Mouse (Mus musculus): ENCODE results near the gene Ispd. TPM values are rescaled to one million over a fixed set of nuclear protein-coding genes. Genes with fewer than 3 reads are reported as not detected.

Gene Ispd
- polyA plus RNA-seq, 1 experiment = 1.4 TPM

GRCm38 (mm10) chr12:36704380-36704779 lies 323.1 kb downstream of the Ispd start:
- Histone ChIP-seq H3K79me2 (ENCODE audit: control insufficient read depth, insufficient read depth) (no peaks in the 10 kb centered on the region), H3ac (ENCODE audit: control insufficient read depth, insufficient read length, low read depth) (no peak overlapping the region), H3K79me3 (ENCODE audit: low read depth) (no peaks in the 10 kb centered on the region), H3K36me3 (ENCODE audit: control insufficient read depth, insufficient read depth) (no peaks in the 10 kb centered on the region), H3K27me3 (ENCODE audit: control insufficient read depth, insufficient read depth, insufficient read length) (no peaks in the 10 kb centered on the region), H3K4me3 (ENCODE audit: insufficient read depth, poor library complexity, severe bottlenecking) (no peak overlapping the region)
- TF ChIP-seq CTCF (IDR thresholded peaks at IDR 0.05; ENCODE audit: control insufficient read depth, insufficient read depth, insufficient read length) = no peak
- no peak for TF ChIP-seq MAX (IDR thresholded peaks at IDR 0.05)
- no peak for TF ChIP-seq MYOG (IDR thresholded peaks at IDR 0.05; ENCODE audit: control insufficient read depth, extremely low read depth, insufficient read length)
- TF ChIP-seq MYOD1 (IDR thresholded peaks at IDR 0.05; ENCODE audit: control insufficient read depth, insufficient read length, low read depth) = no peak
- TF ChIP-seq CEBPB (IDR thresholded peaks at IDR 0.05; ENCODE audit: low read depth) = no peak
- no peak for TF ChIP-seq FOSL1 (IDR thresholded peaks at IDR 0.05; ENCODE audit: insufficient read depth, low read length, poor library complexity, severe bottlenecking)
- no peak for TF ChIP-seq USF1 (IDR thresholded peaks at IDR 0.05; ENCODE audit: low read depth)

- Histone ChIP-seq H3K4me3 (ENCODE audit: insufficient read depth, poor library complexity, severe bottlenecking) (no peak overlapping the region), H3ac (ENCODE audit: control insufficient read depth, insufficient read length, low read depth) (no peak overlapping the region), H3K36me3 (ENCODE audit: control insufficient read depth, insufficient read depth) (no peaks in the 10 kb centered on the region), H3K27me3 (ENCODE audit: control insufficient read depth, insufficient read depth, insufficient read length) (no peaks in the 10 kb centered on the region), H3K79me3 (ENCODE audit: low read depth) (no peaks in the 10 kb centered on the region), H3K79me2 (ENCODE audit: control insufficient read depth, insufficient read depth) (no peaks in the 10 kb centered on the region)
- TF ChIP-seq MAX (IDR thresholded peaks at IDR 0.05) (no peak), MYOD1 (IDR thresholded peaks at IDR 0.05; ENCODE audit: control insufficient read depth, insufficient read length, low read depth) (no peak), CTCF (IDR thresholded peaks at IDR 0.05; ENCODE audit: control insufficient read depth, insufficient read depth, insufficient read length) (no peak), CEBPB (IDR thresholded peaks at IDR 0.05; ENCODE audit: low read depth) (no peak), USF1 (IDR thresholded peaks at IDR 0.05; ENCODE audit: low read depth) (no peak), FOSL1 (IDR thresholded peaks at IDR 0.05; ENCODE audit: insufficient read depth, low read length, poor library complexity, severe bottlenecking) (no peak), MYOG (IDR thresholded peaks at IDR 0.05; ENCODE audit: control insufficient read depth, extremely low read depth, insufficient read length) (no peak)
Observed at GRCm38 (mm10) chr12:36708810-36709209, 327.6 kb downstream of the Ispd start.

GRCm38 (mm10) chr12:36713866-36714662 lies 332.8 kb downstream of the Ispd start:
- no peak overlapping the region for H3K4me3 ChIP-seq (ENCODE audit: insufficient read depth, poor library complexity, severe bottlenecking)
- no peak overlapping the region for H3ac ChIP-seq (ENCODE audit: control insufficient read depth, insufficient read length, low read depth)
- H3K79me3 ChIP-seq (ENCODE audit: low read depth) = no peaks in the 10 kb centered on the region
- TF ChIP-seq MAX (IDR thresholded peaks at IDR 0.05) (no peak), MYOG (IDR thresholded peaks at IDR 0.05; ENCODE audit: control insufficient read depth, extremely low read depth, insufficient read length) (no peak), CTCF (IDR thresholded peaks at IDR 0.05; ENCODE audit: control insufficient read depth, insufficient read depth, insufficient read length) (no peak), USF1 (IDR thresholded peaks at IDR 0.05; ENCODE audit: low read depth) (no peak), CEBPB (IDR thresholded peaks at IDR 0.05; ENCODE audit: low read depth) (no peak), MYOD1 (IDR thresholded peaks at IDR 0.05; ENCODE audit: control insufficient read depth, insufficient read length, low read depth) (no peak), FOSL1 (IDR thresholded peaks at IDR 0.05; ENCODE audit: insufficient read depth, low read length, poor library complexity, severe bottlenecking) (no peak)
- no peaks in the 10 kb centered on the region for H3K79me2 ChIP-seq (ENCODE audit: control insufficient read depth, insufficient read depth)
- H3K36me3 ChIP-seq (ENCODE audit: control insufficient read depth, insufficient read depth) = no peaks in the 10 kb centered on the region
- no peaks in the 10 kb centered on the region for H3K27me3 ChIP-seq (ENCODE audit: control insufficient read depth, insufficient read depth, insufficient read length)

- TF ChIP-seq CEBPB (IDR thresholded peaks at IDR 0.05; ENCODE audit: low read depth) = no peak
- TF ChIP-seq FOSL1 (IDR thresholded peaks at IDR 0.05; ENCODE audit: insufficient read depth, low read length, poor library complexity, severe bottlenecking) = no peak
- no peak for TF ChIP-seq MYOG (IDR thresholded peaks at IDR 0.05; ENCODE audit: control insufficient read depth, extremely low read depth, insufficient read length)
- no peak for TF ChIP-seq USF1 (IDR thresholded peaks at IDR 0.05; ENCODE audit: low read depth)
- TF ChIP-seq MAX (IDR thresholded peaks at IDR 0.05) = no peak
- TF ChIP-seq MYOD1 (IDR thresholded peaks at IDR 0.05; ENCODE audit: control insufficient read depth, insufficient read length, low read depth) = no peak
- no peaks in the 10 kb centered on the region for H3K79me3 ChIP-seq (ENCODE audit: low read depth)
- H3K27me3 ChIP-seq (ENCODE audit: control insufficient read depth, insufficient read depth, insufficient read length) = no peaks in the 10 kb centered on the region
- H3ac ChIP-seq (ENCODE audit: control insufficient read depth, insufficient read length, low read depth) = no peak overlapping the region
- H3K36me3 ChIP-seq (ENCODE audit: control insufficient read depth, insufficient read depth) = no peaks in the 10 kb centered on the region
- H3K4me3 ChIP-seq (ENCODE audit: insufficient read depth, poor library complexity, severe bottlenecking) = no peak overlapping the region
- H3K79me2 ChIP-seq (ENCODE audit: control insufficient read depth, insufficient read depth) = no peaks in the 10 kb centered on the region
Observed at GRCm38 (mm10) chr12:36717526-36717925, 336.3 kb downstream of the Ispd start.

GRCm38 (mm10) chr12:36718417-36718816 lies 337.2 kb downstream of the Ispd start:
- Histone ChIP-seq H3K4me3 (ENCODE audit: insufficient read depth, poor library complexity, severe bottlenecking) (no peak overlapping the region), H3K36me3 (ENCODE audit: control insufficient read depth, insufficient read depth) (no peaks in the 10 kb centered on the region), H3ac (ENCODE audit: control insufficient read depth, insufficient read length, low read depth) (no peak overlapping the region), H3K79me2 (ENCODE audit: control insufficient read depth, insufficient read depth) (no peaks in the 10 kb centered on the region), H3K79me3 (ENCODE audit: low read depth) (no peaks in the 10 kb centered on the region), H3K27me3 (ENCODE audit: control insufficient read depth, insufficient read depth, insufficient read length) (no peaks in the 10 kb centered on the region)
- TF ChIP-seq CTCF (IDR thresholded peaks at IDR 0.05; ENCODE audit: control insufficient read depth, insufficient read depth, insufficient read length) (no peak), MYOG (IDR thresholded peaks at IDR 0.05; ENCODE audit: control insufficient read depth, extremely low read depth, insufficient read length) (no peak), USF1 (IDR thresholded peaks at IDR 0.05; ENCODE audit: low read depth) (no peak), FOSL1 (IDR thresholded peaks at IDR 0.05; ENCODE audit: insufficient read depth, low read length, poor library complexity, severe bottlenecking) (no peak), CEBPB (IDR thresholded peaks at IDR 0.05; ENCODE audit: low read depth) (no peak), MAX (IDR thresholded peaks at IDR 0.05) (no peak), MYOD1 (IDR thresholded peaks at IDR 0.05; ENCODE audit: control insufficient read depth, insufficient read length, low read depth) (no peak)
